ENCODE assay signal across 10 mouse cellular contexts in the genomic region with DNA sequence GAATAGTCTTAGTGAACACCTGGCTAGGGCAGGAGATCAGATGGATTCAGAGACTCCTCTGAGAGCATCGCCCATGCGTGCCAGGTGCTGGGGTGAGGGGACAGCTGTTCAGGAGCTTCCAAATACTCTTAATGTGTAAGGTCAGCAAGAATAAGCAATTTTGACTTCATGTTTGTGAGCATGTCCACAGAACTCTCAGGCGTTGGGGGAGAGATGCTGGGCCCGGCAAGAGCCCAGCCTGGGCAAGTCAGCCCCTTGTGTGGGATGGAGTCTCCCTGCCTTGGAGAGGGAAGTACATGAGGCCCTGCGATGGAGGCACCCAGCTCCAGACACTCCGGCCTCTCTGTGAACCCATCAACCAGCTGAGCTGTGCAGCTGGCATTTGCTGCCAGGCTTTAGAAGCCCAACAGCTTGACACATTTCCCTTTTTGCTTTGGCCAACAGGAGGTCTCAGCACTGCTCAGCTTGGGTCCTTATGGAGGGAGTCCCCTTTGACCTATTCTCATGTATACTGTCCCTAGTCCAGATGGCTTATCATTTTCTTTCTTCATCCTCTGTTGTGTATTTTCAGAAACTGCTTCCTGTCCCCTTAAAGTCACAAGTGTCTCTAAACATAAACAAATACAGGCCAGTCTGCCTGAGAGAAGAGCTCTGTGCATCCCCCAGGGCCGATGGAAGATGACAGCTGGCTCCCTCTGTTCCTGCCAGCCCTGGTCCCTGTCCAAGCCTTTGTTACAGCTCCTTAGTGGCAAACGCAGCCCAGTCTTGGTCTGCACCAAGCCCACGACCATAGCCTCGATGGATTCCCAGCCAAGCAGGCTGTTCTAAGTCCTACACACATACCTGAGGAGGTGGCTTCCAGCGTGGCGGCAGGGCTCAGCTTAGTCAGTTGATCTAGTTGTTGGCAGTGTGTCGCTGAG.
A peak's percentile ranks its signal among the peaks of the same experiment; 100 is the strongest.
DNase-seq lines count a peak whose midpoint lies in the region; ATAC-seq lines count a peak whose summit lies in the region.
"Had no signal": no experiment of that assay in that cellular context is flagged by ENCODE, and none has a peak within 500 bp of the region (broad histone marks: within the 10 kb centered on the region; RNA-seq: fewer than 3 reads in every experiment).

No protein-coding gene starts in this region.

- no peaks in the 10 kb centered on the region for H3K9me3 ChIP-seq in embryonic facial prominence, embryonic 14.5 days (ENCODE audit: control insufficient read depth, low read length)
- no peaks in the 10 kb centered on the region for H3K9me3 ChIP-seq in neural tube, embryonic 14.5 days (ENCODE audit: control insufficient read depth, low read length)
- no peaks in the 10 kb centered on the region for H3K9me3 ChIP-seq in liver, embryonic 11.5 days (ENCODE audit: control insufficient read depth, low read length)
- H3K9me3 ChIP-seq: heart, embryonic 13.5 days had no signal

- peaks cover 77% of the 10 kb centered on the region; the same call in 1 of the 2 replicates for H3K36me3 ChIP-seq in embryonic facial prominence, embryonic 14.5 days (ENCODE audit: control insufficient read depth, insufficient read depth, low read length)
- H3K36me3 ChIP-seq in neural tube, embryonic 14.5 days (ENCODE audit: control insufficient read depth, insufficient read depth, low read length) = no peaks in the 10 kb centered on the region
- peaks cover 9% of the 10 kb centered on the region; the same call in 1 of the 2 replicates for H3K36me3 ChIP-seq in liver, embryonic 11.5 days (ENCODE audit: control insufficient read depth, insufficient read depth, low read length)

- intact Hi-C loops in left cerebral cortex, postnatal 25 days (cut with DNase I) = no loop called here

- peak; percentile 74 for ATAC-seq in frontal cortex, adult (ENCODE audit: low TSS enrichment)
- ATAC-seq in embryonic facial prominence, embryonic 14.5 days (ENCODE audit: low read depth) = peak; percentile 59; the same call in 1 of the 2 replicates
- peak; percentile 54; the same call in 1 of the 2 replicates for ATAC-seq in neural tube, embryonic 14.5 days (ENCODE audit: low read depth)
- ATAC-seq in liver, embryonic 11.5 days (replicated peaks; ENCODE audit: low FRiP score) = no peak

- H3K27me3 ChIP-seq in embryonic facial prominence, embryonic 14.5 days (replicated peaks; ENCODE audit: control insufficient read depth, insufficient read depth, low read length) = no peaks in the 10 kb centered on the region
- no peaks in the 10 kb centered on the region for H3K27me3 ChIP-seq in neural tube, embryonic 14.5 days (ENCODE audit: control insufficient read depth, insufficient read depth, low read length)
- no peaks in the 10 kb centered on the region for H3K27me3 ChIP-seq in liver, embryonic 11.5 days (replicated peaks; ENCODE audit: control insufficient read depth, insufficient read depth, low read length)
- H3K27me3 ChIP-seq: heart, embryonic 13.5 days had no signal

- no peak overlapping the region for H3K4me2 ChIP-seq in embryonic facial prominence, embryonic 14.5 days (ENCODE audit: low read depth, low read length)
- H3K4me2 ChIP-seq in neural tube, embryonic 14.5 days (ENCODE audit: low read depth, low read length) = no peak overlapping the region
- H3K4me2 ChIP-seq in liver, embryonic 11.5 days = no peak overlapping the region
- H3K4me2 ChIP-seq: heart, embryonic 13.5 days had no signal

- no peak overlapping the region; the same call in 1 of the 2 replicates for H3K27ac ChIP-seq in embryonic facial prominence, embryonic 14.5 days (replicated peaks; ENCODE audit: low read depth, low read length)
- H3K27ac ChIP-seq in neural tube, embryonic 14.5 days (ENCODE audit: low read depth, low read length) = peak overlapping the region; percentile 60
- H3K27ac ChIP-seq in liver, embryonic 11.5 days (ENCODE audit: low read depth, low read length) = no peak overlapping the region
- H3K27ac ChIP-seq: heart, embryonic 13.5 days had no signal

- H3K9ac ChIP-seq in embryonic facial prominence, embryonic 14.5 days (ENCODE audit: low read depth, low read length) = no peak overlapping the region
- H3K9ac ChIP-seq in neural tube, embryonic 14.5 days (replicated peaks; ENCODE audit: low read depth, low read length) = no peak overlapping the region
- H3K9ac ChIP-seq in liver, embryonic 11.5 days (ENCODE audit: low read depth, low read length) = no peak overlapping the region
- H3K9ac ChIP-seq: heart, embryonic 13.5 days had no signal

- H3K4me1 ChIP-seq in embryonic facial prominence, embryonic 14.5 days (ENCODE audit: control insufficient read depth, insufficient read depth, low read length) = no peaks in the 10 kb centered on the region
- H3K4me1 ChIP-seq in neural tube, embryonic 14.5 days (ENCODE audit: control insufficient read depth, insufficient read depth, low read length) = peaks cover 12% of the 10 kb centered on the region
- no peaks in the 10 kb centered on the region for H3K4me1 ChIP-seq in liver, embryonic 11.5 days (replicated peaks; ENCODE audit: control insufficient read depth, insufficient read depth, low read length)

- WGBS in embryonic facial prominence, embryonic 14.5 days = 73% methylated on average over 13 of the region's 13 CpGs
- WGBS in neural tube, embryonic 14.5 days = 44% methylated on average over 13 of the region's 13 CpGs
- 73% methylated on average over 13 of the region's 13 CpGs for WGBS in liver, embryonic 11.5 days

- no peak for DNase-seq in frontal cortex, postnatal 14 days (ENCODE audit: low spot score in 2 of 2)
- peak; percentile 53 for DNase-seq in embryonic facial prominence, embryonic 14.5 days (ENCODE audit: low spot score)
- peak; percentile 37 to 77 for DNase-seq in left cerebral cortex, postnatal 25 days (ENCODE audit: low spot score in 2 of 2)
- no peak for DNase-seq in adrenal gland, postnatal 10 days
- DNase-seq in liver, embryonic 11.5 days (ENCODE audit: low spot score) = no peak
- DNase-seq in adrenal gland, adult 18-20 months (ENCODE audit: low spot score in 2 of 2) = no peak
- DNase-seq: adrenal gland, postnatal 25 days had no signal

- no peak overlapping the region for H3K4me3 ChIP-seq in embryonic facial prominence, embryonic 14.5 days (ENCODE audit: low read depth, low read length)
- H3K4me3 ChIP-seq in neural tube, embryonic 14.5 days (ENCODE audit: low read depth, low read length) = no peak overlapping the region
- H3K4me3 ChIP-seq in liver, embryonic 11.5 days (ENCODE audit: low read depth, low read length) = no peak overlapping the region
- H3K4me3 ChIP-seq: heart, embryonic 13.5 days had no signal

Comparison
In these comparisons a context has a peak if more than half of its experiments do, and no peak if none do; other contexts are left out.
1. DNase-seq: peak in embryonic facial prominence, embryonic 14.5 days (single experiment) and left cerebral cortex, postnatal 25 days (2 of 2); none in frontal cortex, postnatal 14 days (0 of 2), adrenal gland, postnatal 10 days (single experiment), liver, embryonic 11.5 days (single experiment) and adrenal gland, adult 18-20 months (0 of 2).